Mouse (Mus musculus) CD4-positive naive resting alpha-beta T cell, adult 76 days (primary cell): ENCODE results near the gene Rps27l. TPM values are rescaled to one million over a fixed set of nuclear protein-coding genes. Genes with fewer than 3 reads are reported as not detected.

Experiments
- total RNA-seq: library from RNA; stranded (reverse); gene quantifications from one replicate; pipeline ENCODE4 v1.2.4, GENCODE M21; 2023

Rps27l gene
- total RNA-seq = 33.8 TPM

DNA sequence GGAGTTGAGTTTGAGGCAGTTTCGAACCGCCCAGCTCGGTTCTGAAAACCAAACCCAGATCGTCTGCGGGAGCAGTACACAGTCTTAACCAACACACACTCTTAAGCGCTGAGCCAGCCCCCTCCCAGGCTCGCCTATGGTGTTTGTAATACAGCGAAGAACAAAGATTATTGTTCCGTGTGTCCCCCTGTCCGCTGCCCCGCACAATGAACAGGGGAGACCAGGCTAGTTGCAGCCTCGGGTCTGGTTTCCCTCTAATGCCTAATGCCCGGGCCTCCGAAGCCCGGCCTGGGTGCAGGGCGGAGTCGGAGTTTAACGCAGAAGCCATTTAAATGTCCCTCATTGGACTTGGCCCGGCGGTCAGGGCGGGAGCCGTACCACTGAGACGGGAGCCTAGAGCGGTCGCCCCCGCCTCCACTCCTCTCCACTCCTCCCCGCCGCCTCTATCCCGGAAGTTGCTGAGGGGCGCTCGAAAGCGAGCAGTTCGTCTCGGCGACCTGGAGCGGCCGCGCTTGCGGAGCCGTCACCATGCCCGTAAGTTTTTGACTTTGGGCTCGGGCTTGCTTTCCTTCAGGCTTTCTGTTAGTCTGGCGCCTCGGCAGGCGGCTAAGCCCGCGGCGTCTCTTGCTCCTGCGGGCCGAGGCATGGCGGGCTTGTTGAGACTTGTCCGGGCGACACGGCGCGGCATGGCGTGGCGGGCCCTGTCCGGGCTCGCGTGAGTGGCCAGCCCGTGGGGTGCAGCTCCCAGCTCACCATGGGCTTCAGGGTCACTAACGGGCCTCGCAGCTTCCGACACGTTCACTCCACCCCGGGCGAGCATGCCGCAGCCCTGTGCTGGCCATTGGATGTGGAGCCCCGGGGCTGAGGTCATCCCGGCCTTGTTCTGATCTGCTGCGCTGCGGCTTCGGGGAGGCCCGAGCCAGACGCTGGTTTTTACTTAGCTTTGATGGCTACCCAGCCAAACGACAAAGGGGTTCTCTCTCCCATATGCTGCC lies at the start of gene Rps27l:
TSS of gene Rps27l (plus strand) at position 440 of the 995 bp plus-strand sequence.

DNA sequence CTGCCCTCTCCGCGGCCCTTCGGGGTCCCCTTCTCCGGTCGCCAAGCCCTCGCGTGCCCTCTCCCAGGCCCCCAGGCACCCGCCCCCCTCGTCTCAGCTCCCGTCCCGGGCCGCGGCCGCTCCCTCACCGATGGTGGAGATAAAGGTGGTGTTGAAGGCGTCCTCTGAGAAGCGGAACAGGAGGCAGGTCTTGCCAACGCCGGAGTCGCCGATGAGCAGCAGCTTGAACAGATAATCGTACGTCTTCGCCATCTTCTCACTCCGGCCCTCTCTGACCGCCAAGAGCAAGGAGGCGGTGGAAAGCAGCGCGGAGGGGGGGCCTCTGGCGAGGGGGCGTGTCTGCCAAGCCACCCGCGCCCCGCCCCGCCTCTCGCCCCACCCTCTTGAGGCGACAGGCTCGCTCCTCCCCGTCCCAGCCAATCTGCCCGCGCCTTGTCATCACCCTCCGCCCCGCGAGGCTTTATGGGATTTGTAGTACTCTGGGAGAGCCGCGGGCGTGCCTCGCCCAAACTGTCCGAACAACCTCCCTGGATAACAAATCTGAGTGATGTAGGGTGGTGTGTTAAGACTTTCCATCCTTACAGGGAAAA lies 26.4 kb upstream of the Rps27l start, which contains the start of gene Rab8b:
TSS of gene Rab8b (minus strand) at position 306 of the 590 bp plus-strand sequence.

DNA sequence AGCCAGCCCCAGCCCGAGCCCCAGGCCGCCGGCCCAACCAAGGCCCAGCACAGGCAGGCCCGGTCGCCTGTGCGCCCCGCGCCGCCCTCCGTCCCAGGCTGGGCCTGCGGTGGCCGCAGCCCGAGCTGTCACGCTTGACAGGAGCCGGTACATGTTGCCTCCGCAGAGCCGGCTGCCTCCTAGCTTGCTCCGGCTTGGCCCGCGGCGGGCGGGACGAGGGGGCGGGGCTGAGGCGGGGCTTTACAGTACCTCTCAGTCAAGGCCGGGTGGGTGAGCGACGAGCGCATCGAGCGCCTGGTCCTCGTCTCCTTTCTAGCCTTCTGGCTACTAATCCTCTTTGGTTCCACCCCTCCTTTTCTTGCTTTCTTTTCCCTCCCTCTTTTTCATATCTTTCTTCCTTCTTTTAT lies 29.4 kb downstream of the Rps27l start, which contains the start of gene Lactb:
TSS of gene Lactb (minus strand) at position 246 of the 407 bp plus-strand sequence.

Other genes with a start within 250 kb of the Rps27l start
- gene Car12, start 232.4 kb upstream of the Rps27l start, total RNA-seq = 2.8 TPM
- gene Aph1b, start 150.6 kb upstream of the Rps27l start, total RNA-seq = 1.0 TPM
- gene Gm10647, start 149.0 kb upstream of the Rps27l start, total RNA-seq = not detected
- 0.56 TPM for gene Aph1c, start 111.4 kb upstream of the Rps27l start, total RNA-seq
- gene Rab8b, start 26.4 kb upstream of the Rps27l start, total RNA-seq = 45.8 TPM
- 12.5 TPM for gene Lactb, start 29.4 kb downstream of the Rps27l start, total RNA-seq
- gene Tpm1, start 103.3 kb downstream of the Rps27l start, total RNA-seq = 32.2 TPM